Mouse (Mus musculus): ENCODE results near the gene Adamts13. TPM values are rescaled to one million over a fixed set of nuclear protein-coding genes. Genes with fewer than 3 reads are reported as not detected.

Gene Adamts13
- polyA plus RNA-seq, 1 experiment from 2014 or later = 0.11 TPM

- H3K36me3 ChIP-seq = no peaks in the 10 kb centered on the region
- H3K4me2 ChIP-seq = peak overlapping the region; percentile 36; the same call in 1 of the 2 replicates
- H3K27ac ChIP-seq = peak overlapping the region; percentile 71; the same call in 1 of the 2 replicates
- ATAC-seq (ENCODE audit: insufficient number of reproducible peaks, insufficient read depth, low FRiP score, low TSS enrichment, low read depth) = no peak
- H3K9me3 ChIP-seq = no peaks in the 10 kb centered on the region
- peaks cover 29% of the 10 kb centered on the region for H3K4me1 ChIP-seq (replicated peaks)
- WGBS = 75% methylated on average over 9 of the region's 9 CpGs
- H3K27me3 ChIP-seq = no peaks in the 10 kb centered on the region
- no peak overlapping the region for H3K4me3 ChIP-seq (replicated peaks)
- no peak overlapping the region for H3K9ac ChIP-seq (replicated peaks)
Observed at GRCm38 (mm10) chr2:27059187-27059586, 86.0 kb downstream of the Adamts13 start.

Other genes starting within 250 kb of the Adamts13 start
- not detected in 2 replicates for gene Abo, start 108.4 kb upstream of the Adamts13 start, polyA plus RNA-seq (2016; fragmentation: Nextera tagmentation; extraction: Ambion mirVana)
- gene Surf6, start 70.5 kb upstream of the Adamts13 start, polyA plus RNA-seq (2016; fragmentation: Nextera tagmentation; extraction: Ambion mirVana) = 33.5 and 36.2 TPM in 2 replicates
- gene Med22, start 62.7 kb upstream of the Adamts13 start, polyA plus RNA-seq (2016; fragmentation: Nextera tagmentation; extraction: Ambion mirVana) = 62.4 and 66.5 TPM in 2 replicates
- 600 and 634 TPM in 2 replicates for gene Rpl7a, start 62.7 kb upstream of the Adamts13 start, polyA plus RNA-seq (2016; fragmentation: Nextera tagmentation; extraction: Ambion mirVana)
- 45.5 and 48.3 TPM in 2 replicates for gene Surf2, start 57.0 kb upstream of the Adamts13 start, polyA plus RNA-seq (2016; fragmentation: Nextera tagmentation; extraction: Ambion mirVana)
- gene Surf1, start 56.9 kb upstream of the Adamts13 start, polyA plus RNA-seq (2016; fragmentation: Nextera tagmentation; extraction: Ambion mirVana) = 53.7 and 54.2 TPM in 2 replicates
- 187 and 188 TPM in 2 replicates for gene Surf4, start 39.5 kb upstream of the Adamts13 start, polyA plus RNA-seq (2016; fragmentation: Nextera tagmentation; extraction: Ambion mirVana)
- 0.13 TPM in 1 of 2 replicates, not detected in the other for gene Stkld1, start 39.4 kb upstream of the Adamts13 start, polyA plus RNA-seq (2016; fragmentation: Nextera tagmentation; extraction: Ambion mirVana)
- gene Rexo4, start 9.0 kb upstream of the Adamts13 start, polyA plus RNA-seq (2016; fragmentation: Nextera tagmentation; extraction: Ambion mirVana) = 54.0 and 54.7 TPM in 2 replicates
- 96.5 and 100 TPM in 2 replicates for gene Cacfd1, start 36.5 kb downstream of the Adamts13 start, polyA plus RNA-seq (2016; fragmentation: Nextera tagmentation; extraction: Ambion mirVana)
- 1.5 and 1.8 TPM in 2 replicates for gene Slc2a6, start 54.6 kb downstream of the Adamts13 start, polyA plus RNA-seq (2016; fragmentation: Nextera tagmentation; extraction: Ambion mirVana)
- 16.9 and 24.6 TPM in 2 replicates for gene Mymk, start 98.8 kb downstream of the Adamts13 start, polyA plus RNA-seq (2016; fragmentation: Nextera tagmentation; extraction: Ambion mirVana)
- gene Adamtsl2, start 106.0 kb downstream of the Adamts13 start, polyA plus RNA-seq (2016; fragmentation: Nextera tagmentation; extraction: Ambion mirVana) = 11.8 and 12.3 TPM in 2 replicates
- gene Fam163b, start 169.1 kb downstream of the Adamts13 start, polyA plus RNA-seq (2016; fragmentation: Nextera tagmentation; extraction: Ambion mirVana) = 0.52 and 0.75 TPM in 2 replicates
- gene Dbh, start 191.8 kb downstream of the Adamts13 start, polyA plus RNA-seq (2016; fragmentation: Nextera tagmentation; extraction: Ambion mirVana) = 0.10 and 0.25 TPM in 2 replicates

All from limb, embryonic 12.5 days (tissue).